Mouse (Mus musculus) layer of hippocampus, adult 2 months (tissue): ENCODE data around the gene Col5a3. TPM values are rescaled to one million over a fixed set of nuclear protein-coding genes. Genes with fewer than 3 reads are reported as not detected.

ENCODE experiments used
- DNase-seq, 2 experiments: peaks; one replicate each; pipeline ENCODE4 v3.0.0; 2022; ENCODE audit warnings: low spot score in 2 of 2
- H3K27ac ChIP-seq: fragments of 200-600 bp; 2 replicates; pipeline ENCODE4 v1.8.1; 2022
- H3K4me3 ChIP-seq: fragments of 200-600 bp; 2 replicates; pipeline ENCODE4 v1.8.1; 2022; ENCODE audit warnings: mild to moderate bottlenecking
- CTCF ChIP-seq: fragments of 200-600 bp; conservative IDR thresholded peaks from 2 replicates; pipeline ENCODE4 v1.8.1; 2022; ENCODE audit warnings: antibody characterized with exemption, mild to moderate bottlenecking, moderate library complexity
- total RNA-seq, 2 experiments: library from RNA; stranded (reverse); gene quantifications; 2 replicates each; pipeline ENCODE4 v1.2.3; 2021

The Col5a3 gene
- total RNA-seq, 2 experiments from 2014 or later, result 1.6 to 1.8 TPM

GRCm38 (mm10) chr9:20794108-20794806 is 20.6 kb downstream of the Col5a3 start:
- peak; percentile 47 to 68 for DNase-seq
- TF ChIP-seq CTCF, result no peak
- Histone ChIP-seq H3K4me3 (no peak overlapping the region), H3K27ac (peak overlapping the region; percentile 68)

GRCm38 (mm10) chr9:20790345-20790744 is 24.5 kb downstream of the Col5a3 start:
- no peak overlapping the region for H3K4me3 ChIP-seq
- no peak overlapping the region for H3K27ac ChIP-seq
- no peak for TF ChIP-seq CTCF
- DNase-seq, result no peak

- DNase-seq, result no peak
- H3K4me3 ChIP-seq, result no peak overlapping the region
- no peak overlapping the region for H3K27ac ChIP-seq
- no peak for TF ChIP-seq CTCF
These were observed 25.2 kb downstream of the Col5a3 start for GRCm38 (mm10) chr9:20789651-20790050.

GRCm38 (mm10) chr9:20787992-20788391 is 26.9 kb downstream of the Col5a3 start:
- no peak for DNase-seq
- no peak overlapping the region for H3K27ac ChIP-seq
- peak; percentile 32; the same call in 1 of the 2 replicates for TF ChIP-seq CTCF
- no peak overlapping the region for H3K4me3 ChIP-seq

GRCm38 (mm10) chr9:20785055-20785454 is 29.8 kb downstream of the Col5a3 start:
- TF ChIP-seq CTCF, result no peak
- no peak for DNase-seq
- Histone ChIP-seq H3K27ac (no peak overlapping the region), H3K4me3 (no peak overlapping the region)

- Histone ChIP-seq H3K4me3 (no peak overlapping the region), H3K27ac (no peak overlapping the region)
- TF ChIP-seq CTCF, result no peak
- no peak for DNase-seq
These were observed 33.6 kb downstream of the Col5a3 start for GRCm38 (mm10) chr9:20781286-20781685.

GRCm38 (mm10) chr9:20765274-20765673 is 49.6 kb downstream of the Col5a3 start:
- DNase-seq, result no peak
- no peak for TF ChIP-seq CTCF
- Histone ChIP-seq H3K4me3 (no peak overlapping the region), H3K27ac (no peak overlapping the region)

- TF ChIP-seq CTCF, result no peak
- DNase-seq, result no peak
- H3K27ac ChIP-seq, result no peak overlapping the region
- no peak overlapping the region for H3K4me3 ChIP-seq
These were observed 51.8 kb downstream of the Col5a3 start for GRCm38 (mm10) chr9:20763099-20763498.

GRCm38 (mm10) chr9:20762197-20762961 is 52.5 kb downstream of the Col5a3 start:
- no peak for DNase-seq
- TF ChIP-seq CTCF, result no peak
- Histone ChIP-seq H3K4me3 (no peak overlapping the region), H3K27ac (no peak overlapping the region)

- DNase-seq, result no peak
- Histone ChIP-seq H3K27ac (no peak overlapping the region), H3K4me3 (no peak overlapping the region)
- no peak for TF ChIP-seq CTCF
These were observed 53.5 kb downstream of the Col5a3 start for GRCm38 (mm10) chr9:20761388-20761787.

GRCm38 (mm10) chr9:20760813-20761212 is 54.1 kb downstream of the Col5a3 start:
- Histone ChIP-seq H3K27ac (no peak overlapping the region), H3K4me3 (no peak overlapping the region)
- no peak for TF ChIP-seq CTCF
- no peak for DNase-seq

GRCm38 (mm10) chr9:20758896-20759295 is 56.0 kb downstream of the Col5a3 start:
- Histone ChIP-seq H3K27ac (no peak overlapping the region), H3K4me3 (no peak overlapping the region)
- DNase-seq, result no peak
- TF ChIP-seq CTCF, result no peak

- TF ChIP-seq CTCF, result no peak
- no peak overlapping the region for H3K27ac ChIP-seq
- H3K4me3 ChIP-seq, result no peak overlapping the region
- DNase-seq, result no peak
These were observed 56.6 kb downstream of the Col5a3 start for GRCm38 (mm10) chr9:20758243-20758642.
